Mouse (Mus musculus): ENCODE data around the gene Tmem94.

Gene Tmem94

GRCm38 (mm10) chr11:115766356-115766943 lies 1.2 kb downstream of the Tmem94 start:
- DNase-seq (ENCODE audit: low spot score), result no peak

GRCm38 (mm10) chr11:115766981-115767380 lies 1.7 kb downstream of the Tmem94 start:
- no peak for DNase-seq (ENCODE audit: low spot score)

- DNase-seq (ENCODE audit: low spot score), result no peak
Observed at GRCm38 (mm10) chr11:115768896-115769295, 3.7 kb downstream of the Tmem94 start.

- DNase-seq (ENCODE audit: low spot score), result no peak
Observed at GRCm38 (mm10) chr11:115774653-115775052, 9.4 kb downstream of the Tmem94 start.

GRCm38 (mm10) chr11:115775821-115776665 lies 10.8 kb downstream of the Tmem94 start:
- no peak for DNase-seq (ENCODE audit: low spot score)

GRCm38 (mm10) chr11:115776954-115777353 lies 11.7 kb downstream of the Tmem94 start:
- DNase-seq (ENCODE audit: low spot score), result no peak

- DNase-seq (ENCODE audit: low spot score), result no peak
Observed at GRCm38 (mm10) chr11:115777487-115778335, 12.5 kb downstream of the Tmem94 start.

- DNase-seq (ENCODE audit: low spot score), result no peak
Observed at GRCm38 (mm10) chr11:115779038-115779571, 13.9 kb downstream of the Tmem94 start.

- DNase-seq (ENCODE audit: low spot score), result peak; percentile 52
Observed at GRCm38 (mm10) chr11:115780141-115781070, 15.2 kb downstream of the Tmem94 start.

- no peak for DNase-seq (ENCODE audit: low spot score)
Observed at GRCm38 (mm10) chr11:115786473-115786872, 21.2 kb downstream of the Tmem94 start.

GRCm38 (mm10) chr11:115789787-115790186 lies 24.6 kb downstream of the Tmem94 start:
- no peak for DNase-seq (ENCODE audit: low spot score)

- no peak for DNase-seq (ENCODE audit: low spot score)
Observed at GRCm38 (mm10) chr11:115791919-115792318, 26.7 kb downstream of the Tmem94 start.

GRCm38 (mm10) chr11:115792353-115792752 lies 27.1 kb downstream of the Tmem94 start:
- DNase-seq (ENCODE audit: low spot score), result no peak

GRCm38 (mm10) chr11:115796898-115797297 lies 31.7 kb downstream of the Tmem94 start:
- no peak for DNase-seq (ENCODE audit: low spot score)

GRCm38 (mm10) chr11:115797665-115798064 lies 32.4 kb downstream of the Tmem94 start:
- no peak for DNase-seq (ENCODE audit: low spot score)

- no peak for DNase-seq (ENCODE audit: low spot score)
Observed at GRCm38 (mm10) chr11:115800981-115801380, 35.7 kb downstream of the Tmem94 start.

- no peak for DNase-seq (ENCODE audit: low spot score)
Observed at GRCm38 (mm10) chr11:115803072-115803709, 38.0 kb downstream of the Tmem94 start.

GRCm38 (mm10) chr11:115805005-115805404 lies 39.8 kb downstream of the Tmem94 start:
- no peak for DNase-seq (ENCODE audit: low spot score)

- DNase-seq (ENCODE audit: low spot score), result no peak
Observed at GRCm38 (mm10) chr11:115806154-115806553, 40.9 kb downstream of the Tmem94 start.

GRCm38 (mm10) chr11:115807306-115807705 lies 42.1 kb downstream of the Tmem94 start:
- DNase-seq (ENCODE audit: low spot score), result no peak

- DNase-seq (ENCODE audit: low spot score), result no peak
Observed at GRCm38 (mm10) chr11:115807971-115808370, 42.7 kb downstream of the Tmem94 start.

Data from left cerebral cortex, adult 11 months (tissue).